ENCODE assay signal across 23 mouse cellular contexts in the genomic region with DNA sequence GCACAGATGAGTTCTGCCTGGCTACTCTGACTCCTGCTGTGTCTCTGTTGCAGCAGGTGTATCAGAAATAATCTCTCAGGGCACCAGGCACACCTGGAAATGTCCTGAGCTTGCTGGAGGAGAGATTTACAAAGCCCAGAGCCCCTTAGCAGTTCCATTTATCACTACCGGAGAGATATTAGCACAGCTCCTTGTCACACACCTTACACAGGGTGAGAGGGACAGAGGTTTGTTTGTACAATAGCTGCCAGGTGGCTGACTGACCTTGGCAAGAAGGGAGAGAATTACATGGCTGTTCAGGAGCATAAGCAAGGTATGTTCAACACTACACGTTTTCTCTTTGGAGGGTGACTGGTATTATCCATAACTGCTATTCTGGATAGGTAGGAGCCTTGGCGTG. TPM values are rescaled to one million over a fixed set of nuclear protein-coding genes. Genes with fewer than 3 reads are reported as not detected.
"Had no signal": no experiment of that assay in that cellular context is flagged by ENCODE, and none has a peak within 500 bp of the region (broad histone marks: within the 10 kb centered on the region; RNA-seq: fewer than 3 reads in every experiment).

No protein-coding gene starts in this region.

- DNase-seq: liver, embryonic 13.5 days; liver, postnatal 0 days; lung, adult 2 months; lung, postnatal 14 days; lung, postnatal 36 days; retina, postnatal 1 day; right cerebral cortex, adult 18-20 months; right cerebral cortex, postnatal 25 days; right cerebral cortex, postnatal 4 days; spleen, adult 18-20 months; thymus, adult 18-20 months; thymus, postnatal 14 days; thymus, postnatal 36 days had no signal

- ATAC-seq: liver, postnatal 0 days; lung, postnatal 0 days; midbrain, embryonic 13.5 days; midbrain, embryonic 15.5 days had no signal

- H3K4me2 ChIP-seq: liver, embryonic 13.5 days; liver, embryonic 15.5 days; lung, embryonic 15.5 days; midbrain, embryonic 11.5 days; midbrain, embryonic 13.5 days; midbrain, embryonic 15.5 days; neural tube, embryonic 13.5 days; neural tube, embryonic 15.5 days had no signal

- H3K27me3 ChIP-seq: lung, embryonic 15.5 days; megakaryocyte, embryonic 14.5 days; midbrain, embryonic 13.5 days; midbrain, embryonic 15.5 days; neural tube, embryonic 13.5 days; neural tube, embryonic 15.5 days had no signal

- H3K27ac ChIP-seq: liver, embryonic 13.5 days; liver, embryonic 15.5 days; lung, embryonic 15.5 days; macrophage; midbrain, embryonic 13.5 days; midbrain, embryonic 15.5 days; neural tube, embryonic 13.5 days; neural tube, embryonic 15.5 days had no signal

- H3K4me3 ChIP-seq: liver, embryonic 13.5 days; liver, embryonic 15.5 days; lung, embryonic 15.5 days; megakaryocyte, embryonic 14.5 days; midbrain, embryonic 13.5 days; midbrain, embryonic 15.5 days; neural tube, embryonic 13.5 days; neural tube, embryonic 15.5 days had no signal

- H3K9ac ChIP-seq: liver, embryonic 13.5 days; liver, embryonic 15.5 days; liver, postnatal 0 days; lung, embryonic 15.5 days; midbrain, embryonic 13.5 days; midbrain, embryonic 15.5 days; neural tube, embryonic 13.5 days; neural tube, embryonic 15.5 days had no signal

- H3K36me3 ChIP-seq: liver, embryonic 15.5 days; midbrain, embryonic 15.5 days had no signal

- H3K9me3 ChIP-seq: liver, embryonic 13.5 days; liver, embryonic 15.5 days; lung, embryonic 15.5 days; midbrain, embryonic 13.5 days; midbrain, embryonic 15.5 days; neural tube, embryonic 13.5 days; neural tube, embryonic 15.5 days had no signal

RNA-seq across cellular contexts. Expression of a gene that starts 35.6 kb away (rescaled TPM):
- polyA plus RNA-seq: midbrain, embryonic 11.5 days had no signal
